Mouse (Mus musculus): ENCODE measurements around the gene Tenm1. TPM values are rescaled to one million over a fixed set of nuclear protein-coding genes. Genes with fewer than 3 reads are reported as not detected.

Tenm1 gene
- polyA plus RNA-seq, 1 experiment from 2014 or later = 2.8 TPM

DNA sequence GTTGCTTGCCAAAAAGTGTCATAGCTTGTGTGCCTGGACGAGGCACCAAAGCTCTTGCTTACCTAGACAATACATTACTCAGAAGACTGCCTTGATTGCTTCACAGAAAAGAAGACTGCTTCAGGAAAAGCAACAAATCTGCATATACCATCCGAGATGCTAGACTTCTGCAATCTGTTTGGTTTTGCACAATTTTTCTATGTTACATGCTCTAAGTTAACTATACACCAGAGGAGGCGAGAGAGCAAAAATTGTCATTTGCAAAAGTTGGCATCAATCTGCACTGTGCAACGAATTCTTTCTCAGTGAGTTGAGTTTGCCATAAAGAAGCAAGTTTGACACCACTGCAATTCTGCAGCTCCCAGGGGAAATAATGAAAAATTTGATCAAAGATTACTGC is 193.1 kb downstream of the Tenm1 start:
- H3K4me3 ChIP-seq (replicated peaks) = no peak overlapping the region
- ATAC-seq (ENCODE audit: insufficient read depth, low FRiP score, low read depth) = no peak
- no peaks in the 10 kb centered on the region for H3K36me3 ChIP-seq
- no peak overlapping the region for H3K27ac ChIP-seq
- no peak overlapping the region for H3K4me2 ChIP-seq
- no peaks in the 10 kb centered on the region for H3K9me3 ChIP-seq
- no peaks in the 10 kb centered on the region for H3K4me1 ChIP-seq
- H3K27me3 ChIP-seq (replicated peaks) = no peaks in the 10 kb centered on the region
- no peak overlapping the region for H3K9ac ChIP-seq
- 73% methylated on average over 4 of the region's 4 CpGs for WGBS

DNA sequence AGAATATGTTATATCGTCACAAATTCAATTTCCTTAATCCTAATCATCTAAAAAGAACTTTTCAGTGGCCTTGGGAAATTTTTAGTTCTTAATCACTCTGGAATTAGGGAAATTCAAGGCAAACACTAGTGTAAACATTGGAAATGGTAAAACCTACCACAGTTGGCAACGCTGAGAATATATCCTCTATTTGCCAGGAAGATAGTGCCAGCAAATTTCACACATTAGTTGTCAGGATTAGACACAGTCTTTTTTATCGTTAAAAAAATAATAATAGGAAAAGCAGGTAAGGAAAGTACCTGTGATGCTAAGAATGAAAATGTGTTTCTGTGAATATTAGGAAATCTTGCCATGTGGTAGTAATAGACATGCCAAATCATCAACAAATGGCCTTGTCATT is 223.9 kb downstream of the Tenm1 start:
- Histone ChIP-seq H3K4me2 (no peak overlapping the region), H3K9ac (no peak overlapping the region), H3K4me3 (replicated peaks) (no peak overlapping the region), H3K4me1 (no peaks in the 10 kb centered on the region), H3K9me3 (no peaks in the 10 kb centered on the region), H3K27ac (no peak overlapping the region), H3K27me3 (replicated peaks) (no peaks in the 10 kb centered on the region), H3K36me3 (no peaks in the 10 kb centered on the region)
- WGBS = 82% methylated on average over 3 of the region's 3 CpGs
- ATAC-seq (ENCODE audit: insufficient read depth, low FRiP score, low read depth) = no peak

DNA sequence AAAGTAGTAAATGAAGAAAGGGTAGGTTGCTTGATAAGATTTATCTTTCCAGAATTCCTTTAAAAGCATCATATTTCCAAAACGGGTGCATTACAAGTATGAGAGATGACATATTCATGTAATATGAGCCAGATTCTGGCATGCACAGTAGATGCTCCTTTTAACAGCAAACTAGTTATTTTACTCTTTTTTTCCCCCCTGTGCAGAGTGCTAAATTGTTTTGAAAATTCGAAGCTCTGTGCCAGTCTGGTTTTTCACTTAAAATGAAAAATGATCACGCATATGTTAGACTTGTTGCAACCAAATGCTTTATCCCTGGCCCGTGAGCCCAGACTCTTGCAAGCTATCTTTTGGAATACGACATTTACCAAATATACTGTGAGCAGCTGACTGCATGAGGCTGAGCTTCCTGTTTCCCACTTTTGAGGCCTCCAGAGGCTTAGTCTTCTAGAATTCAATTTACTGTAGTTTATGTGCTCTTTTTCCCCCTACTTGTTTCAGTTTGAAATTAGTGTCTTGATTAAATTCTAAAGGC is 226.6 kb downstream of the Tenm1 start:
- no peak for ATAC-seq (ENCODE audit: insufficient read depth, low FRiP score, low read depth)
- H3K36me3 ChIP-seq = no peaks in the 10 kb centered on the region
- H3K27me3 ChIP-seq (replicated peaks) = no peaks in the 10 kb centered on the region
- no peak overlapping the region for H3K9ac ChIP-seq
- WGBS = 58% methylated on average over 5 of the region's 5 CpGs
- no peaks in the 10 kb centered on the region for H3K4me1 ChIP-seq
- H3K27ac ChIP-seq = no peak overlapping the region
- H3K9me3 ChIP-seq = no peaks in the 10 kb centered on the region
- H3K4me3 ChIP-seq (replicated peaks) = no peak overlapping the region
- no peak overlapping the region for H3K4me2 ChIP-seq

DNA sequence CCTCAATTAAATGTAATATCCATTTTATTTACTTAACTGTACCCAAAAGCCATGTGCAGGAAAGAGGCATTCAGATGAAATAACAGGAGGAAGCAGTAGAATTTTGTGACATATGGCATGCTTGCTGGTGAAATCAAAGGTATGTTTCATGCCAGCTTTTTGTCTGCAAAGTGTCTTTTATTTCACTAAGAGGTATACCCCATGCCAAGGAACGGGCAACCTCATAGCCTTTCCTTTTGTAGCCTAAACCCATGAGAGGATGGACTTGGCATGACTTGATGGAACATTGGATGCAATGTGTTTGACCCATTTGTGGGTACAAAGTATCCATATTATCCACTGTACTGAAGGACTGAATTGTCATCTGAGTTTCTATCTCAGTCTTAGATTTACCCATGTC is 246.0 kb downstream of the Tenm1 start:
- Histone ChIP-seq H3K36me3 (no peaks in the 10 kb centered on the region), H3K4me1 (no peaks in the 10 kb centered on the region), H3K9me3 (no peaks in the 10 kb centered on the region), H3K4me2 (no peak overlapping the region), H3K27ac (no peak overlapping the region), H3K9ac (no peak overlapping the region), H3K27me3 (replicated peaks) (no peaks in the 10 kb centered on the region), H3K4me3 (replicated peaks) (no peak overlapping the region)
- no peak for ATAC-seq (ENCODE audit: insufficient read depth, low FRiP score, low read depth)
- WGBS = 81% methylated on average over 1 of the region's 1 CpGs

DNA sequence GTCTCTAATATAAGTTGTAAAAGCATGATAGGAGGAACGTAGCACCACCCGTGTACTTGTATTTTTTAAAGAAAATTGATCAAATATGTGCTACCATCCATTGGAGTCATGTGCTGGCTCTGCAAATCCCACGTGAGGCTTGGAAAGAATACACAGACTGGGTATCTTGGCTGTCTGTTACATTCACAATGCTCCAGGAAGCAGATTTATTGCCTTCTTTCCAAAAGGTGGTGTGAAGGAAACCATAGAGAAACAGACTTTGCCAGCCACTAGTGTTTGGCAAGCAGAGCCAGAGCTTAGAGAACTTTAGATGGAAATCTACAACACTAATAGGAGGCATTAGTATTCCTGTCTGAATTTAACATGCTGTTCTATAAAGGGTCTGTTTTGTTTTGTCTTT is 277.4 kb downstream of the Tenm1 start:
- Histone ChIP-seq H3K27me3 (replicated peaks) (no peaks in the 10 kb centered on the region), H3K27ac (no peak overlapping the region), H3K4me3 (replicated peaks) (no peak overlapping the region), H3K36me3 (no peaks in the 10 kb centered on the region), H3K9ac (no peak overlapping the region), H3K9me3 (no peaks in the 10 kb centered on the region), H3K4me1 (no peaks in the 10 kb centered on the region), H3K4me2 (no peak overlapping the region)
- WGBS = 78% methylated on average over 3 of the region's 3 CpGs
- ATAC-seq (ENCODE audit: insufficient read depth, low FRiP score, low read depth) = no peak

DNA sequence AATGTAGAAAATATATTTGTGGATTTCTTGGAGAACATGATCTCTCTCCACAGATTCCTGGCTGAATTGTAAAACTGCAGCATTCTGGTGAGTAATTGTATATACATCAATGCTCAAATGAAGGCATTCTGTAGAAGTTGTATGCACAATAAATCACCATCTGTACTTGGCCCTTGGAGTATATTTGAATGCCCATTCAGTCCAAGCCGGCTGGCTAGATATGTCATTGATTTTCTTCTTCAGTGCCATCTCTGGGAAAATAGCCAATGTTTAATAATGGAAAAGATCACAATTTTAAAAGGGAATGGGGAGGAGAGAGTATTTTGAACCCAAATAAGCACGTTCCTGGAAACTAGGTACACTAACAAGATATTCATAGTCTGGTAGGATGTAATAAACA is 299.2 kb downstream of the Tenm1 start:
- Histone ChIP-seq H3K36me3 (no peaks in the 10 kb centered on the region), H3K9me3 (no peaks in the 10 kb centered on the region), H3K27me3 (replicated peaks) (no peaks in the 10 kb centered on the region), H3K4me3 (replicated peaks) (no peak overlapping the region), H3K9ac (no peak overlapping the region), H3K4me1 (no peaks in the 10 kb centered on the region), H3K27ac (no peak overlapping the region), H3K4me2 (no peak overlapping the region)
- ATAC-seq (ENCODE audit: insufficient read depth, low FRiP score, low read depth) = no peak
- 57% methylated on average over 2 of the region's 2 CpGs for WGBS

DNA sequence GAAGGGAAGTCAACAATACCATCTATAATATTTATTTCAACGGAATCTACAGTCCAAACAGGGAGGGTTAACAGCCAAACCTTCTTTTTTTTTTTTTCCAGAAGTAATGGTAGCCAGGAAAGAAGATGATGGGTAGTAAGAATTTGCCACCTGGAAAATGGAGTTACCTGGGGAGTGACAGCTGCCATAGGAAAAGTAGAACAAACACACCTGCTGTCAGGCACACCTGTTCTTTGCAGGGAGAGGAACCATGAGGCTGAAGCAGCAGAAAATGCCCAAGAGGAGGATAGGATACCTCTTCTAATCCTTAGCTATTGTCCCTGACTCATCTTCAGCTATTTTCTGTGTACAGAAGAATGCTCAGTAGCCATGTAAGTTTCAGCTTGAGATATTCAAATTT is 306.4 kb downstream of the Tenm1 start:
- H3K9me3 ChIP-seq = no peaks in the 10 kb centered on the region
- H3K4me2 ChIP-seq = no peak overlapping the region
- H3K36me3 ChIP-seq = no peaks in the 10 kb centered on the region
- 44% methylated on average over 1 of the region's 1 CpGs for WGBS
- no peak overlapping the region for H3K9ac ChIP-seq
- H3K4me3 ChIP-seq (replicated peaks) = no peak overlapping the region
- ATAC-seq (ENCODE audit: insufficient read depth, low FRiP score, low read depth) = no peak
- no peaks in the 10 kb centered on the region for H3K4me1 ChIP-seq
- H3K27me3 ChIP-seq (replicated peaks) = no peaks in the 10 kb centered on the region
- H3K27ac ChIP-seq = no peak overlapping the region

DNA sequence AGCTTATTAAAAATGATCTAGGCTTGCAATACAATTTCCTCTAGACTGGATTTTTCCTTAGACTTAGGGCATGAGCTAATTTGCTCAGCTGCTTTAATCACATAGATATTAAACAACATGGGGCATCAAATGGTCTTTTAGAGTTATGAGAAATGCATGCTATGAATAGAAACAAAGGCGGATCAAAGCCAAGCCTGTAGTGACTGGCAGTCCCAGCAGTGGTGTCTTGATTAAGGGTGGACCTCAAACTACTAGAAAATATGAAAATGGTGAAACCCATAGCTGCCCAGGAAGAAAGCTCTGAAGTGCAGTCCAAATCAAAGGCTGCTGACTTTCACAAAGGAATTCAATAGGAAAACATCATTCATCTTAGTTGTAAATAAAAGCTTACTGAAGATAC is 306.9 kb downstream of the Tenm1 start:
- H3K27me3 ChIP-seq (replicated peaks) = no peaks in the 10 kb centered on the region
- no peak overlapping the region for H3K9ac ChIP-seq
- H3K4me2 ChIP-seq = no peak overlapping the region
- no peaks in the 10 kb centered on the region for H3K4me1 ChIP-seq
- no peak for ATAC-seq (ENCODE audit: insufficient read depth, low FRiP score, low read depth)
- H3K36me3 ChIP-seq = no peaks in the 10 kb centered on the region
- H3K4me3 ChIP-seq (replicated peaks) = no peak overlapping the region
- H3K27ac ChIP-seq = no peak overlapping the region
- WGBS = 74% methylated on average over 1 of the region's 1 CpGs
- no peaks in the 10 kb centered on the region for H3K9me3 ChIP-seq

DNA sequence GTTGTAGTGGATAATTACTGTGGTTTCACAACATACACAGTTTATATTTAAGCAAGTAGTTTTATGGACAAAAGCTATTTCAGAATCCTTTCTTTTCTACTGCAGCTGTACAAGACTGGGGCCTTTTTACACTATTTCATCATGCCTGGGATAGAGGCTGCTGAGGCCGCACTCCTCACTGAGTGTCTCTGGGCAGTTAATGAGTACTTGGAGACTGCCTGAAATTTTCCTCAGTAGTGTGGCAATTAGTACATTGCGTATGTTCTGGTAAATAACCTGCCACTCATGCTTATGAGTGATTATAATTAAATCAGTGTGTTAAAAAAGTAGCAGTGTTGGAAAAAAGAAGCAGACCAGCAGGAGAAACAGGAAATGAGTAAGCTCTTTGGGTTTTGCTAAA is 442.8 kb downstream of the Tenm1 start:
- Histone ChIP-seq H3K4me2 (no peak overlapping the region), H3K4me3 (replicated peaks) (no peak overlapping the region), H3K27ac (no peak overlapping the region), H3K4me1 (no peaks in the 10 kb centered on the region), H3K36me3 (no peaks in the 10 kb centered on the region), H3K27me3 (replicated peaks) (no peaks in the 10 kb centered on the region), H3K9ac (no peak overlapping the region), H3K9me3 (no peaks in the 10 kb centered on the region)
- 68% methylated on average over 2 of the region's 2 CpGs for WGBS
- no peak for ATAC-seq (ENCODE audit: insufficient read depth, low FRiP score, low read depth)

DNA sequence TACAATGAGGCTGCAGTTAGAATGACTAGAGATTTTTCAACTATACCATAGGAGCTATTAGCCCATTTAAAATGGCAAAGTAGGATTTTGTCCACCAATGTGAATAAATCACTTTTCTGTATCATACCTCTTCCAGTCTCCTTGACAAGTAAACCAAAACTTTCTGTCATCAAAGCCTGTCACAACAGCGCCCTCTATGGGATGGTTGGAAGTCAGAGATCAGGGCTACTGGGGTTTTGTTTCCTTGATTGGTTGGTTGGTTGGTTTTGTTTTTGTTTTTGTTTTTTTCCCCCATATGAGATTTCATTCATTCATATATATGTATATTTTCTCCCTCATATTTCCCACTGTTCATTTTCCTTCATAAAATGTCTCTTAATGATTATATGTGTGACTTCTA is 455.4 kb downstream of the Tenm1 start:
- H3K9ac ChIP-seq = no peak overlapping the region
- H3K36me3 ChIP-seq = no peaks in the 10 kb centered on the region
- H3K27me3 ChIP-seq (replicated peaks) = no peaks in the 10 kb centered on the region
- no peaks in the 10 kb centered on the region for H3K9me3 ChIP-seq
- WGBS = 4% methylated on average over 1 of the region's 1 CpGs
- H3K4me1 ChIP-seq = no peaks in the 10 kb centered on the region
- H3K4me2 ChIP-seq = no peak overlapping the region
- H3K4me3 ChIP-seq (replicated peaks) = no peak overlapping the region
- no peak overlapping the region for H3K27ac ChIP-seq
- no peak for ATAC-seq (ENCODE audit: insufficient read depth, low FRiP score, low read depth)

DNA sequence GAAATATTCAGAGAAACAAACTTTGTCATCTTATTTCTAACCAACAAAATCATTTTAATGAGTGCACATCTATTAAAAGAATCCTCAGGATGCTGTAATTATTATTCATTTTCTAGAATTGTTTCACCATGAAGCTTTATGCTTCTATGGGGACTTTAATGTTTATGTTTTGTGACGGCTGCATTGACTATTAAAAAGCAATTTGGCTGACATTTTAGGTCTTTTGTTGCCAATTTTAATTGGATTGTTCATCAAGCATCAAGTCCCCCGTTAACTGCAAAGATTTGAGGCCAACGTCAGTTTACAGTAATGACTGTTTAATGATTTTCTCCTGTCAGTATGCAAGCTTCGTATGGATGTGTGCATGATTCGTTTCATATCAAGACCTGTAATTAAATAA is 461.3 kb downstream of the Tenm1 start:
- Histone ChIP-seq H3K4me3 (replicated peaks) (no peak overlapping the region), H3K27me3 (replicated peaks) (no peaks in the 10 kb centered on the region), H3K4me1 (no peaks in the 10 kb centered on the region), H3K9me3 (no peaks in the 10 kb centered on the region), H3K9ac (no peak overlapping the region), H3K36me3 (no peaks in the 10 kb centered on the region), H3K4me2 (no peak overlapping the region), H3K27ac (no peak overlapping the region)
- ATAC-seq (ENCODE audit: insufficient read depth, low FRiP score, low read depth) = no peak
- WGBS = 62% methylated on average over 5 of the region's 5 CpGs

DNA sequence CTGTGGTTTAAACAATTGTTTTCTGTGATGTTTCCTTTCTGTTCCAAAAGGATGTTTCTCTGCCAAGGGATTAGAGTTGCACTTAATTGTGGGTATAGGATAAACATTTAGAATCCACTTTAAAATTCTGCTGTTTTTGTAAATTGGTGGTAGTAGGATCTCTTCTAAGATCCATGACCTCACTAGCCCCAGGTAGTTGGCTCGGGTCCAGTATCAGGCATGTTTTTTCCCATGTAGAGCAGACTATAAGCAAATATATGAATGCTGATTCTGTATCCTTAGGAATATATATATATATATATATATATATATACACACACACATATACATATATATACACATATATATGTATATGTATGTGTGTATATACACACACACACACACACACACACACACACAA is 567.2 kb downstream of the Tenm1 start:
- WGBS = 87% methylated on average over 1 of the region's 1 CpGs
- H3K9me3 ChIP-seq = no peaks in the 10 kb centered on the region
- H3K27ac ChIP-seq = no peak overlapping the region
- no peak overlapping the region for H3K4me3 ChIP-seq (replicated peaks)
- no peaks in the 10 kb centered on the region for H3K36me3 ChIP-seq
- H3K27me3 ChIP-seq (replicated peaks) = no peaks in the 10 kb centered on the region
- ATAC-seq (ENCODE audit: insufficient read depth, low FRiP score, low read depth) = no peak
- H3K9ac ChIP-seq = no peak overlapping the region
- no peaks in the 10 kb centered on the region for H3K4me1 ChIP-seq
- no peak overlapping the region for H3K4me2 ChIP-seq

DNA sequence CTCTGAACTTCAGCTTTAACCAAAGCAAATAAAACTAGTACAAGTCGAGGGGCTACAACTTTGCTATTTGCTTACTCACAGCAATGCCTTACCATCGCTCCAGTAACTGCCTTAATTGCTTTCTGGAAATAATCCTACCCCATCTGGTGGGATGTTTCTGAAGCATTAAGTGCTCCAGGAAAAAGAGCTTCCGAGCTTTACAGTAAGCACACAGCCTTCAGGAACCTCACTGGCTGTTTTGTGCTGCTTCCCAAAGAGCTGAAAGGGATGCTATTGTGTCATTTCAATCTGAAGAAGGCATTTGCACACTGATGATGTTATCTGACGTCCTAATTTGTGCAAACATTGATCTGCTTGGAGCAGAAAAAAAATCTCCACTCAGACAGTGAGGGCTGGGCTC is 647.4 kb downstream of the Tenm1 start:
- Histone ChIP-seq H3K27me3 (replicated peaks) (no peaks in the 10 kb centered on the region), H3K4me3 (replicated peaks) (no peak overlapping the region), H3K27ac (no peak overlapping the region), H3K36me3 (no peaks in the 10 kb centered on the region), H3K9ac (no peak overlapping the region), H3K4me1 (no peaks in the 10 kb centered on the region), H3K4me2 (no peak overlapping the region), H3K9me3 (no peaks in the 10 kb centered on the region)
- WGBS = 45% methylated on average over 4 of the region's 4 CpGs
- ATAC-seq (ENCODE audit: insufficient read depth, low FRiP score, low read depth) = no peak

All from stomach, embryonic 15.5 days (tissue).